Mouse (Mus musculus): ENCODE measurements around the gene Selenon. TPM values are rescaled to one million over a fixed set of nuclear protein-coding genes. Genes with fewer than 3 reads are reported as not detected.

Selenon gene
- polyA plus RNA-seq, 1 experiment: 46.4 TPM

- peaks cover 31% of the 10 kb centered on the region for H3K79me2 ChIP-seq (ENCODE audit: control insufficient read depth, insufficient read depth)
- no peaks in the 10 kb centered on the region for H3K27me3 ChIP-seq (ENCODE audit: control insufficient read depth, insufficient read depth, insufficient read length)
- peak overlapping the region; percentile 75 for H3K4me3 ChIP-seq (ENCODE audit: insufficient read depth, poor library complexity, severe bottlenecking)
- peaks cover 6% of the 10 kb centered on the region for H3K79me3 ChIP-seq (ENCODE audit: low read depth)
- TF ChIP-seq USF1 (IDR thresholded peaks at IDR 0.05; ENCODE audit: low read depth): peak; percentile 71
- TF ChIP-seq FOSL1 (IDR thresholded peaks at IDR 0.05; ENCODE audit: insufficient read depth, low read length, poor library complexity, severe bottlenecking): no peak
- TF ChIP-seq MAX (IDR thresholded peaks at IDR 0.05): peak; percentile 88
- no peak for TF ChIP-seq CTCF (IDR thresholded peaks at IDR 0.05; ENCODE audit: control insufficient read depth, insufficient read depth, insufficient read length)
- TF ChIP-seq MYOD1 (IDR thresholded peaks at IDR 0.05; ENCODE audit: control insufficient read depth, insufficient read length, low read depth): peak; percentile 85
- H3K36me3 ChIP-seq (ENCODE audit: control insufficient read depth, insufficient read depth): peaks cover 22% of the 10 kb centered on the region
- H3ac ChIP-seq (ENCODE audit: control insufficient read depth, insufficient read length, low read depth): peak overlapping the region; percentile 60
These were observed 16.2 kb downstream of the Selenon start for GRCm38 (mm10) chr4:134535787-134536151.

GRCm38 (mm10) chr4:134534932-134535786, 16.8 kb downstream of the Selenon start, which contains the start of gene Mtfr1l:
Gene Mtfr1l (minus strand): TSS chr4:134535387.
- Histone ChIP-seq H3K79me3 (ENCODE audit: low read depth) (peaks cover 6% of the 10 kb centered on the region), H3K79me2 (ENCODE audit: control insufficient read depth, insufficient read depth) (peaks cover 31% of the 10 kb centered on the region), H3K4me3 (ENCODE audit: insufficient read depth, poor library complexity, severe bottlenecking) (peak within 1 kb of the TSS; percentile 75), H3ac (ENCODE audit: control insufficient read depth, insufficient read length, low read depth) (peak within 1 kb of the TSS; percentile 83), H3K27me3 (ENCODE audit: control insufficient read depth, insufficient read depth, insufficient read length) (no peaks in the 10 kb centered on the region), H3K36me3 (ENCODE audit: control insufficient read depth, insufficient read depth) (peaks cover 21% of the 10 kb centered on the region)
- no peak for TF ChIP-seq FOSL1 (IDR thresholded peaks at IDR 0.05; ENCODE audit: insufficient read depth, low read length, poor library complexity, severe bottlenecking)
- TF ChIP-seq CEBPB (IDR thresholded peaks at IDR 0.05; ENCODE audit: low read depth): no peak
- TF ChIP-seq MYOG (IDR thresholded peaks at IDR 0.05; ENCODE audit: control insufficient read depth, extremely low read depth, insufficient read length): no peak
- no peak for TF ChIP-seq MAX (IDR thresholded peaks at IDR 0.05)
- TF ChIP-seq USF1 (IDR thresholded peaks at IDR 0.05; ENCODE audit: low read depth): no peak
- TF ChIP-seq CTCF (IDR thresholded peaks at IDR 0.05; ENCODE audit: control insufficient read depth, insufficient read depth, insufficient read length): no peak
- TF ChIP-seq MYOD1 (IDR thresholded peaks at IDR 0.05; ENCODE audit: control insufficient read depth, insufficient read length, low read depth): no peak

- peaks cover 19% of the 10 kb centered on the region for H3K36me3 ChIP-seq (ENCODE audit: control insufficient read depth, insufficient read depth)
- H3K79me2 ChIP-seq (ENCODE audit: control insufficient read depth, insufficient read depth): peaks cover 31% of the 10 kb centered on the region
- H3K4me3 ChIP-seq (ENCODE audit: insufficient read depth, poor library complexity, severe bottlenecking): peak overlapping the region; percentile 75
- H3K79me3 ChIP-seq (ENCODE audit: low read depth): peaks cover 6% of the 10 kb centered on the region
- TF ChIP-seq USF1 (IDR thresholded peaks at IDR 0.05; ENCODE audit: low read depth) (no peak), CEBPB (IDR thresholded peaks at IDR 0.05; ENCODE audit: low read depth) (no peak), MYOD1 (IDR thresholded peaks at IDR 0.05; ENCODE audit: control insufficient read depth, insufficient read length, low read depth) (no peak), CTCF (IDR thresholded peaks at IDR 0.05; ENCODE audit: control insufficient read depth, insufficient read depth, insufficient read length) (no peak), MAX (IDR thresholded peaks at IDR 0.05) (no peak), MYOG (IDR thresholded peaks at IDR 0.05; ENCODE audit: control insufficient read depth, extremely low read depth, insufficient read length) (no peak), FOSL1 (IDR thresholded peaks at IDR 0.05; ENCODE audit: insufficient read depth, low read length, poor library complexity, severe bottlenecking) (no peak)
- H3ac ChIP-seq (ENCODE audit: control insufficient read depth, insufficient read length, low read depth): peak overlapping the region; percentile 83
- H3K27me3 ChIP-seq (ENCODE audit: control insufficient read depth, insufficient read depth, insufficient read length): no peaks in the 10 kb centered on the region
These were observed 17.7 kb downstream of the Selenon start for GRCm38 (mm10) chr4:134534124-134534886.

GRCm38 (mm10) chr4:134533421-134533820, 18.5 kb downstream of the Selenon start:
- H3K4me3 ChIP-seq (ENCODE audit: insufficient read depth, poor library complexity, severe bottlenecking): peak overlapping the region; percentile 75
- peaks cover 19% of the 10 kb centered on the region for H3K36me3 ChIP-seq (ENCODE audit: control insufficient read depth, insufficient read depth)
- no peak overlapping the region for H3ac ChIP-seq (ENCODE audit: control insufficient read depth, insufficient read length, low read depth)
- no peaks in the 10 kb centered on the region for H3K27me3 ChIP-seq (ENCODE audit: control insufficient read depth, insufficient read depth, insufficient read length)
- H3K79me2 ChIP-seq (ENCODE audit: control insufficient read depth, insufficient read depth): peaks cover 31% of the 10 kb centered on the region
- TF ChIP-seq MAX (IDR thresholded peaks at IDR 0.05) (no peak), USF1 (IDR thresholded peaks at IDR 0.05; ENCODE audit: low read depth) (no peak), MYOG (IDR thresholded peaks at IDR 0.05; ENCODE audit: control insufficient read depth, extremely low read depth, insufficient read length) (no peak), FOSL1 (IDR thresholded peaks at IDR 0.05; ENCODE audit: insufficient read depth, low read length, poor library complexity, severe bottlenecking) (no peak), MYOD1 (IDR thresholded peaks at IDR 0.05; ENCODE audit: control insufficient read depth, insufficient read length, low read depth) (no peak), CTCF (IDR thresholded peaks at IDR 0.05; ENCODE audit: control insufficient read depth, insufficient read depth, insufficient read length) (no peak), CEBPB (IDR thresholded peaks at IDR 0.05; ENCODE audit: low read depth) (no peak)
- H3K79me3 ChIP-seq (ENCODE audit: low read depth): peaks cover 6% of the 10 kb centered on the region

- H3K79me2 ChIP-seq (ENCODE audit: control insufficient read depth, insufficient read depth): peaks cover 31% of the 10 kb centered on the region
- no peak overlapping the region for H3ac ChIP-seq (ENCODE audit: control insufficient read depth, insufficient read length, low read depth)
These were observed 19.0 kb downstream of the Selenon start for GRCm38 (mm10) chr4:134532928-134533327.

More at GRCm38 (mm10) chr4:134532928-134533327, 19.0 kb downstream of the Selenon start:
- Histone ChIP-seq H3K36me3 (ENCODE audit: control insufficient read depth, insufficient read depth) (peaks cover 21% of the 10 kb centered on the region), H3K79me3 (ENCODE audit: low read depth) (peaks cover 6% of the 10 kb centered on the region), H3K4me3 (ENCODE audit: insufficient read depth, poor library complexity, severe bottlenecking) (no peak overlapping the region), H3K27me3 (ENCODE audit: control insufficient read depth, insufficient read depth, insufficient read length) (no peaks in the 10 kb centered on the region)
- no peak for TF ChIP-seq MAX (IDR thresholded peaks at IDR 0.05)
- no peak for TF ChIP-seq FOSL1 (IDR thresholded peaks at IDR 0.05; ENCODE audit: insufficient read depth, low read length, poor library complexity, severe bottlenecking)
- TF ChIP-seq MYOG (IDR thresholded peaks at IDR 0.05; ENCODE audit: control insufficient read depth, extremely low read depth, insufficient read length): no peak
- TF ChIP-seq CEBPB (IDR thresholded peaks at IDR 0.05; ENCODE audit: low read depth): no peak
- no peak for TF ChIP-seq CTCF (IDR thresholded peaks at IDR 0.05; ENCODE audit: control insufficient read depth, insufficient read depth, insufficient read length)
- TF ChIP-seq USF1 (IDR thresholded peaks at IDR 0.05; ENCODE audit: low read depth): no peak
- no peak for TF ChIP-seq MYOD1 (IDR thresholded peaks at IDR 0.05; ENCODE audit: control insufficient read depth, insufficient read length, low read depth)

Data from C2C12 (cell line).